Mouse (Mus musculus): ENCODE results near the gene Ppt2. TPM values are rescaled to one million over a fixed set of nuclear protein-coding genes. Genes with fewer than 3 reads are reported as not detected.

The Ppt2 gene
- polyA plus RNA-seq (2015; fragmentation: Nextera tagmentation; extraction: Ambion mirVana): 27.5 and 28.3 TPM in 2 replicates

DNA sequence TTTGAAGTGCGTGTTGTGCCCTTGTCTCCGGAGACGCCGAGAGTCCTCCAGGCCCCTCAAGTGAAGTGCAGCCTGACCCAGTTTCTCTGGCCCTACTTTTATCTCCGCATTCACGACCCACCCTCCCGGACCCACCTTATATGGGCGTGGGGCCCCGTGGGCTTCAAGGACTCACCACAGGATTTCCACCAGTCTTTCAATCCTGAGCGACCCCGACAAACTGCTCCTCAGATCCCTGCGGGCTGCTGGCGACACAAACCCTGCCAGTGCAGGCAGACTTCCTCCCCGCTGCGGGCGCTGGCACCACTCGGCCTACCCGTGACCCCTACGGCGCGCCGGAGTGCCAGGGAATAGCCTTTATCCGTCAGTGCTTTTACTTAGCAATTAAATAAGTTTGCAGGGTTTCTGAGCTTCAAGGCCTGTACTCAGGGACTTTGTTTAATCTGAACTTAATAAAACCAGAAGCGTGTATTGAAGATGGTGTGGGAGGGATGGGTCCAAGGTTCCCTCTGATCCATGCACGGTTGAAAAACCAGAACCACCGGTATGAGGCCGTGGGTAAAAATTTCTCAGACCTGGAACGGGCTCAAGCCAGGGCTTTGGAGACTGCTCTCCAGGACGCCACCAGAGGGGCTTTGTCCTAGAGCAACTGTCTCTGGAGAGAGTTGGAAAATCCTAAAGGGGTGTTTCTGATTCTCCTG lies at the start of gene Ppt2:
Ppt2 (minus strand) TSS at position 568 of the 701 bp plus-strand sequence.
- 2% methylated on average over 29 of the region's 29 CpGs for WGBS
- Histone ChIP-seq H3K4me2 (replicated peaks) (peak within 1 kb of the TSS; percentile 86), H3K9ac (peak within 1 kb of the TSS; percentile 73), H3K27ac (replicated peaks) (peak within 1 kb of the TSS; percentile 97), H3K9me3 (replicated peaks) (no peaks in the 10 kb centered on the region), H3K27me3 (peaks cover 22% of the 10 kb centered on the region), H3K4me3 (replicated peaks) (peak within 1 kb of the TSS; percentile 78), H3K36me3 (peaks cover 14% of the 10 kb centered on the region), H3K4me1 (peaks cover 63% of the 10 kb centered on the region)
- ATAC-seq (ENCODE audit: insufficient number of reproducible peaks, low FRiP score, low TSS enrichment, low read depth): no peak

DNA sequence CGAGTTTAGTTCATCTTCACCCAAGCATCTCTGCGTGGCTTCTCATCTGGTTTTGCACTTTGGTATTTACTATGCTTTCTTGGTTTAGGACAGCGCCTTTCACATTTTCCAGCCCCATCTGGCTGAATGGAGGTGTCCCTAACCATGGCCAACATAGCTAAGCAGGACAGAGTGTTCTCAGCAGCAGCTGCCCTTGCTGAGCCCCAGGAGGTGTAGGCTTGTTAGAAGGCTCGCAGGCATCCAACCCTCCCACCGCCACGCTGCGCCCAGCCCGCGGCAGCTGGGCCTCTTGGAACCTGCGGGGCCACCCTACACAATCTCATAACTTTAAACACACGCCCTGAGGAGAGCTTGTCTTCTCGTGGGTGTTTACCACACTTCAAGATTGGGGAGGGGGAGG lies 48.4 kb upstream of the Ppt2 start:
- peaks cover 89% of the 10 kb centered on the region for H3K27me3 ChIP-seq
- WGBS: 65% methylated on average over 12 of the region's 12 CpGs
- H3K4me1 ChIP-seq: peaks cover 27% of the 10 kb centered on the region
- H3K9ac ChIP-seq: no peak overlapping the region
- H3K36me3 ChIP-seq: no peaks in the 10 kb centered on the region
- no peak overlapping the region for H3K4me3 ChIP-seq (replicated peaks)
- H3K9me3 ChIP-seq (replicated peaks): no peaks in the 10 kb centered on the region
- no peak for ATAC-seq (ENCODE audit: insufficient number of reproducible peaks, low FRiP score, low TSS enrichment, low read depth)
- H3K4me2 ChIP-seq (replicated peaks): no peak overlapping the region
- no peak overlapping the region for H3K27ac ChIP-seq (replicated peaks)

DNA sequence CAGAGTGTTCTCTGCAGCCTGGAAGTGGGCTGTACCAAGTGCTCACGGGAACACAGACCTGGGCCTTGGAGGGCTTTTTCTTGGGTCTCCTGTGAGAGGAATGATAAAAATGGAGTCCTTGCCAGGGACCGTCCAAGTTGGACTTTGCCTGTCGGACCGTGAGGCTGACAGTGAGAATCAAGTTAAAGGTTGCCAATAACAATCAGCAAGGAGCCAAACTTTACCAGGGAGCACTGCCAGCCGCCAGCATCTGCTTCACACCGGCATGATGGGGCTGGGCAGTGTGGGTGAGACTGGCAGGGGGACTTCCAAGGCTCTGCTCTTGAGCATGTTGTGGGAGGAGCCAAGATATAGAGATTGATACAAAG lies 47.8 kb upstream of the Ppt2 start:
- Histone ChIP-seq H3K9me3 (replicated peaks) (no peaks in the 10 kb centered on the region), H3K4me1 (peaks cover 27% of the 10 kb centered on the region), H3K27ac (replicated peaks) (no peak overlapping the region), H3K36me3 (no peaks in the 10 kb centered on the region), H3K27me3 (peaks cover 90% of the 10 kb centered on the region), H3K9ac (no peak overlapping the region), H3K4me2 (replicated peaks) (no peak overlapping the region), H3K4me3 (replicated peaks) (no peak overlapping the region)
- WGBS: 72% methylated on average over 6 of the region's 6 CpGs
- no peak for ATAC-seq (ENCODE audit: insufficient number of reproducible peaks, low FRiP score, low TSS enrichment, low read depth)

DNA sequence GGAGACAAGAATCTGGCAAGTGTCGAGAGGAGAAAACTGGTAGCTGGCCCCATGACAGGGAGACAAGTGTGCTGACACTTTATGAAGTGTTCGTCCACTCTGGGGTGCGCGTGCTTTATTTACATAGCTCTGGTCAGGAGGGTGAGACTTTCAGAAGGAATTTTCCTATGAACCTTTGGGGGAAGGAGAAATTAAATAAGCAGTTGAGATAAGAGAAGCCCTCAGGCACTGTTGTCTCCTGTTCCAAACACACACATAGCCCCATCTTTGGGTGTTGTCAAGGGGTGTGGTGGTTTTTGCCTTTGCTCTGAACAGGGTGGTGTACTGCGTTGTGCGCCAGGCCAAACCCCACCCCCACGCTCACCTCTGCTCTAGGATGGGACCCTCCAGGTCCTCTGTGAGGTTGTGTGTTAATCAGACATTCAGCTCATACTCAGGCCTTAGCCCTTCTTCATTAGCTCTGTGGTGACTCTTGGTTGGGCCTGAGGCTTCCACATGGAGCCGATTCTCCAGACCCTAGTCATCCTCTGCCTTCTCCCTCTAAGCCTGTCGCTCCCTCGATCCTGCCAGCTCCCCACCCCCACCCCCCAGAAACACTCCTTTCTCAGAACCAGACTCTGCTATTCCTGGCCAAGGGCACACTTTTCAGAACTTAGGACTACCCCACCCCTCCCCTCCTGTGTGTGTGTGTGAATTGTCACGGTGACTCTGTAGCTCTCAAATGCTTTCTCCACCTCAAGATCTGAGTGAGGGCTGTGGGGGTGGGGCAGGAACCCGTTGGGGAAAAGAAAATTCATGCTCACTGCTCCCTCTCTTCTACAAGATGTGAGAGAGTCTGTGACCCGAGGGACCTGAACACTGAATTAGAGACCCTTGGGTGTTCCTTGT lies 47.1 kb upstream of the Ppt2 start:
- Histone ChIP-seq H3K36me3 (no peaks in the 10 kb centered on the region), H3K27me3 (peaks cover 95% of the 10 kb centered on the region), H3K9me3 (replicated peaks) (no peaks in the 10 kb centered on the region), H3K4me1 (peaks cover 28% of the 10 kb centered on the region), H3K27ac (replicated peaks) (no peak overlapping the region), H3K4me2 (replicated peaks) (no peak overlapping the region), H3K4me3 (replicated peaks) (no peak overlapping the region), H3K9ac (no peak overlapping the region)
- no peak for ATAC-seq (ENCODE audit: insufficient number of reproducible peaks, low FRiP score, low TSS enrichment, low read depth)
- WGBS: 60% methylated on average over 13 of the region's 13 CpGs

DNA sequence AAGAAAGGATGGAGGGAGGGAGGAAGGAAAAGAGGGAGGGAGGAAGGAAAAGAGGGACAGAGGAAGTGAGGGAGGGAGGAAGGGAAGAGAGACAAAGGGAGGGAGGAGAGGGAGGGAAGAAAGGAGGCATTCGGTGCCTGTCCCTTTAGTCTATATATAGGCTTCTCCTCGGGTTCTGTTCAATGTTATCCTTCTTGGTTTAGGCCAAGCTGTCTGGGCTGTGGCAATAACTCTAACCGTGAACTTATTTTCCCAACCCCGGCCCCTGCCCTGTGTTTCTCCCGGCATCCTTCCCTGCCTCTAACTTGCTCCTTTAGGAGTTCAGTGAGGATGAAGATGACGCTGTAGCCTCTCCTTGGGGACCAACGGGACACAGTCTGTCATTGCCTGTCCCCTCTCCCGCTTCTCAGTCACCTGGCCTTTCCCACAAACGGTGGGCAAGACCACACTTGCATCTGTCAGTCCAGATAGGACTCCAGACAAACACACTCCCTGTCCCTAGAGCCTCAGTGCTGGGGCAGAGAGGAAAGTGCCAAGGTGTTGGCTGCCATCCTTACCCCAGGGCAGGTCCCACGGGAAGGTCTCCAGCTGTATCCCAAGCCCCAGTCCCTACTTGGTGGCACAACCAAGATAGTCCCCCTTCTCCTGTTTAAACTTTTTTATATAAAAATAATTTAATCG lies 46.4 kb upstream of the Ppt2 start:
- Histone ChIP-seq H3K9ac (no peak overlapping the region), H3K36me3 (no peaks in the 10 kb centered on the region), H3K4me1 (peaks cover 27% of the 10 kb centered on the region), H3K27me3 (peaks cover 96% of the 10 kb centered on the region), H3K27ac (replicated peaks) (no peak overlapping the region), H3K4me2 (replicated peaks) (no peak overlapping the region), H3K9me3 (replicated peaks) (no peaks in the 10 kb centered on the region), H3K4me3 (replicated peaks) (no peak overlapping the region)
- no peak for ATAC-seq (ENCODE audit: insufficient number of reproducible peaks, low FRiP score, low TSS enrichment, low read depth)
- WGBS: 54% methylated on average over 11 of the region's 11 CpGs

DNA sequence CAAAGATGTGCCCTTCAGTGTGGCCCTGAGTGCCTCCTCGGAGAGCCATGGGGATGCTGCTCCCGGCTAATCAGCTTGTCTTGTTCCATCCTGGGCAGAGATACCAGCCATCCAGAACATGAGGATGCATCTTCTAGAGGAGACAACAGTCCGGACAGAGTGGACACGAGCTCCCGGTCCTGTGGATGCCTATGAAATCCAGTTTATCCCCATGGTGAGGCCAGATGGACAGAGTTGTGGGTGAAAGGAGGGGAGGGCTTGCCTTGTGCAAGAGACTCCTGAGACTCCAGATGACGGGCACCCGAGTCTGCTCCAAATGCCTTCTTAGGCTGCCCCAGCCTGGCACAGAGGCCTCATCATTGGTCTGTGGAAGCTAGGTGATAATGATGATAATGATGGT lies 44.8 kb upstream of the Ppt2 start:
- Histone ChIP-seq H3K36me3 (no peaks in the 10 kb centered on the region), H3K27me3 (peaks cover 88% of the 10 kb centered on the region), H3K9ac (no peak overlapping the region), H3K4me3 (replicated peaks) (no peak overlapping the region), H3K27ac (replicated peaks) (no peak overlapping the region), H3K4me2 (replicated peaks) (no peak overlapping the region), H3K4me1 (peaks cover 25% of the 10 kb centered on the region), H3K9me3 (replicated peaks) (no peaks in the 10 kb centered on the region)
- ATAC-seq (ENCODE audit: insufficient number of reproducible peaks, low FRiP score, low TSS enrichment, low read depth): no peak
- 84% methylated on average over 7 of the region's 7 CpGs for WGBS

DNA sequence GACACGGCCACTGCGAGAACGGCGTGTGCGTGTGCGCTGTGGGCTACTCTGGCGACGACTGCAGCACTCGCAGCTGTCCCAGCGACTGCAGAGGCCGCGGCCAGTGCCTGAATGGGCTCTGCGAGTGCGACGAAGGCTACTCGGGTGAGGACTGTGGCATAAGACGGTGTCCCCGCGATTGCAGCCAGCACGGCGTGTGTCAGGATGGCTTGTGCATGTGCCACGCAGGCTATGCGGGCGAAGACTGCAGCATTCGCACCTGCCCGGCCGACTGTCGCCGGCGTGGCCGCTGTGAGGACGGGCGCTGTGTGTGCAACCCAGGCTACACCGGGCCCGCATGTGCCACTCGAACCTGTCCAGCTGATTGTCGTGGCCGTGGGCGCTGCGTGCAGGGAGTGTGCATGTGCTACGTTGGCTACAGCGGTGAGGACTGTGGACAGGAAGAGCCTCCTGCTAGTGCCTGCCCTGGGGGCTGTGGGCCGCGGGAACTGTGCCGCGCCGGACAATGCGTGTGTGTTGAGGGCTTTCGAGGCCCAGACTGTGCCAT lies 44.0 kb upstream of the Ppt2 start:
- 31% methylated on average over 49 of the region's 49 CpGs for WGBS
- no peaks in the 10 kb centered on the region for H3K9me3 ChIP-seq (replicated peaks)
- no peak overlapping the region for H3K9ac ChIP-seq
- peak overlapping the region; percentile 59 for H3K4me2 ChIP-seq (replicated peaks)
- H3K4me3 ChIP-seq (replicated peaks): peak overlapping the region; percentile 34
- H3K4me1 ChIP-seq: peaks cover 25% of the 10 kb centered on the region
- H3K27me3 ChIP-seq: peaks cover 80% of the 10 kb centered on the region
- no peaks in the 10 kb centered on the region for H3K36me3 ChIP-seq
- H3K27ac ChIP-seq (replicated peaks): no peak overlapping the region
- no peak for ATAC-seq (ENCODE audit: insufficient number of reproducible peaks, low FRiP score, low TSS enrichment, low read depth)

DNA sequence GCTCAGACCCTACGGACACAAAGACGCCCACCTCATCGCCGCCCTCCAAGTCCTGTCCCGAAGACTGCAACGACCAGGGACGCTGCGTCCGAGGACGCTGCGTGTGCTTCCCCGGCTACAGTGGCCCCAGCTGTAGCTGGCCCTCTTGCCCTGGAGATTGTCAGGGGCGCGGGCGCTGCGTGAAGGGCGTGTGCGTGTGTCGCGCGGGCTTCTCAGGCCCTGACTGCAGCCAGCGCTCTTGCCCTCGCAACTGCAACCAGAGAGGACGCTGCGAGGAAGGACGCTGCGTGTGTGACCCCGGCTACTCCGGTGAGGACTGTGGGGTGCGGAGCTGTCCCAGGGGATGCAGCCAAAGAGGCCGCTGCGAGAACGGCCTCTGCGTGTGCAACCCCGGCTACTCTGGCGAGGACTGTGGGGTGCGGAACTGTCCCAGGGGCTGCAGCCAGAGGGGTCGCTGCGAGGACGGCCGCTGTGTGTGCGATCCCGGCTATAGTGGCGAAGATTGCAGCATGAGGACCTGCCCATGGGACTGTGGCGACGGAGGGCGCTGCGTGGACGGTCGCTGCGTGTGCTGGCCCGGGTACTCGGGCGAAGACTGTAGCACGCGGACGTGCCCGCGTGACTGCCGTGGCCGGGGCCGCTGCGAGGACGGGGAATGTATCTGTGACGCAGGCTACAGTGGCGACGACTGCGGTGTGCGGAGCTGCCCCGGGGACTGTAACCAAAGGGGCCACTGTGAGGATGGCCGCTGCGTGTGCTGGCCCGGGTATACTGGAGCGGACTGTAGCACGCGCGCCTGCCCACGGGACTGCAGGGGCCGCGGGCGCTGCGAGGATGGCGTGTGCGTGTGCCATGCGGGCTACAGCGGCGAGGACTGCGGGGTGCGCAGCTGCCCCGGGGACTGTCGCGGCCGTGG lies 43.1 kb upstream of the Ppt2 start:
- Histone ChIP-seq H3K27ac (replicated peaks) (no peak overlapping the region), H3K36me3 (no peaks in the 10 kb centered on the region), H3K4me3 (replicated peaks) (peak overlapping the region; percentile 34), H3K27me3 (peaks cover 71% of the 10 kb centered on the region), H3K9me3 (replicated peaks) (no peaks in the 10 kb centered on the region), H3K4me2 (replicated peaks) (peak overlapping the region; percentile 59), H3K9ac (peak overlapping the region; percentile 12; the same call in 1 of the 2 replicates), H3K4me1 (peaks cover 25% of the 10 kb centered on the region)
- WGBS: 8% methylated on average over 93 of the region's 93 CpGs
- ATAC-seq (ENCODE audit: insufficient number of reproducible peaks, low FRiP score, low TSS enrichment, low read depth): no peak

DNA sequence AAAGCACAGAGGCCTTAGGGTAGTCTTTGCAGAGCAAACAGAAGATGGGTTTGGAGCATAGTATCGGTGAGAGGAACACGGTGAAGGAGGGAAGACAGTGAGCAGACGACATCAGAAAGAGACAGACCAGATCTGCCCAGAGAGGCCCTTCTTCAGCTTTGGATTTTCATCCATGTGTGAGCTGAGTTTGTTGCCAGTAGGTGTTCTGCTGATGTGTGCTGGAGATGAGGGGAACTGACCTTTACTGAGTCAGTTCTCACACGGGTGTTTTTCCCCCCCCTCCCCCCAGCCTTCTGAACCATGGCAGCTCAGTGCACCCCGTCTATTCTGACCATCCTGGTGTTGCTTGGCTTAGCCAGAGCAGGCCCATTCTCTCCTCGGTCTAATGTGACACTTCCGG lies 41.9 kb upstream of the Ppt2 start, which contains the start of gene Tnxb:
Tnxb (plus strand) TSS at position 301 of the 400 bp plus-strand sequence.
- no peak within 1 kb of the TSS for H3K9ac ChIP-seq
- H3K9me3 ChIP-seq (replicated peaks): no peaks in the 10 kb centered on the region
- 53% methylated on average over 7 of the region's 7 CpGs for WGBS
- peaks cover 66% of the 10 kb centered on the region for H3K27me3 ChIP-seq
- no peak for ATAC-seq (ENCODE audit: insufficient number of reproducible peaks, low FRiP score, low TSS enrichment, low read depth)
- H3K4me2 ChIP-seq (replicated peaks): peak within 1 kb of the TSS; percentile 59
- peaks cover 18% of the 10 kb centered on the region for H3K4me1 ChIP-seq
- no peak within 1 kb of the TSS for H3K27ac ChIP-seq (replicated peaks)
- H3K36me3 ChIP-seq: no peaks in the 10 kb centered on the region
- peak within 1 kb of the TSS; percentile 34 for H3K4me3 ChIP-seq (replicated peaks)

DNA sequence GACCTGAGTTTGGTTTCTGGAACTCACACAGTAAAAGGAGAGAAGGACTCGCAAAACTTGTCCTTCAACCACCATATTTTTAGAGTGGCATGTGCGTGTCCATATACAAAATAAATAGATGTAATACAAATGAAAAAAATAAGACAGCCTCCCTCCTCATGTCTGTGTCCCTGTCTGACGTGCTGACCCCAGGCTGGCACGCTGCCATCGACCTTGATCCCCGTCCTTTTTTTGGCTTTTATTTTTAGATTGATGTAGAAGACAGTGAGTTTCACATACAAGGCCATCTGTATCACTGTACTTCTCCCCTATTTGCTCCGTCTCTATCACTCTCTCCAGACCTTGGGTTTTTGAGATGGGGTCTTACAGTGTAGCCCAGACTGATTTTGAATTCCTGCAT lies 36.2 kb upstream of the Ppt2 start:
- ATAC-seq (ENCODE audit: insufficient number of reproducible peaks, low FRiP score, low TSS enrichment, low read depth): no peak
- Histone ChIP-seq H3K4me2 (replicated peaks) (no peak overlapping the region), H3K4me3 (replicated peaks) (no peak overlapping the region), H3K27ac (replicated peaks) (no peak overlapping the region), H3K36me3 (no peaks in the 10 kb centered on the region), H3K9me3 (replicated peaks) (no peaks in the 10 kb centered on the region), H3K27me3 (peaks cover 36% of the 10 kb centered on the region), H3K9ac (no peak overlapping the region), H3K4me1 (peaks cover 16% of the 10 kb centered on the region)
- WGBS: 63% methylated on average over 7 of the region's 7 CpGs
